Mouse (Mus musculus): ENCODE data around the gene Spag6.

- no peak for TF ChIP-seq ELF1 (IDR thresholded peaks at IDR 0.05; ENCODE audit: low read depth, low read length)
- no peak for TF ChIP-seq CHD1 (IDR thresholded peaks at IDR 0.05; ENCODE audit: low read depth, low read length)
- TF ChIP-seq POLR2A (IDR thresholded peaks at IDR 0.05; ENCODE audit: control insufficient read depth in 1 of 2, insufficient read depth in 1 of 2, low read depth in 1 of 2, low read length in 2 of 2, poor library complexity in 1 of 2) = no peak
- no peak for TF ChIP-seq MYB (IDR thresholded peaks at IDR 0.05; ENCODE audit: low read depth, low read length)
- no peak for TF ChIP-seq CTCF (IDR thresholded peaks at IDR 0.05 in 2 of 3, conservative IDR thresholded peaks at IDR 0.05 in 1 of 3; ENCODE audit: control insufficient read depth in 1 of 3, insufficient read depth in 1 of 3, low read depth in 2 of 3, low read length in 3 of 3, poor library complexity in 1 of 3, severe bottlenecking in 1 of 3)
- TF ChIP-seq GATA1 (IDR thresholded peaks at IDR 0.05; ENCODE audit: low read depth, low read length) = no peak
- TF ChIP-seq JUND (IDR thresholded peaks at IDR 0.05; ENCODE audit: low read depth, low read length) = no peak
- TF ChIP-seq POLR2AphosphoS2 (IDR thresholded peaks at IDR 0.05; ENCODE audit: low read length) = no peak
- no peak for TF ChIP-seq MAFK (IDR thresholded peaks at IDR 0.05; ENCODE audit: borderline replicate concordance, low read depth, low read length)
- TF ChIP-seq HCFC1 (IDR thresholded peaks at IDR 0.05; ENCODE audit: low read depth, low read length) = no peak
These were observed 1.8 kb upstream of the Spag6 start for GRCm38 (mm10) chr2:18692031-18692430.

All from MEL (cell line).